Mouse (Mus musculus) telencephalon, adult 2 months (tissue): ENCODE data around the gene H2al3.

Source experiments
- DNase-seq: peaks from one replicate; pipeline ENCODE4 v3.0.0-alpha.2; 2011; ENCODE audit warnings: low read depth, low spot score

Gene H2al3

GRCm38 (mm10) chrX:9849403-9849802 lies at the start of gene H2al3:
H2al3 (plus strand) TSS chrX:9849703.
- DNase-seq: no peak

- no peak for DNase-seq
Observed at GRCm38 (mm10) chrX:9810101-9810500, 39.4 kb upstream of the H2al3 start.

GRCm38 (mm10) chrX:9812469-9812868 lies 37.0 kb upstream of the H2al3 start:
- no peak for DNase-seq

- no peak for DNase-seq
Observed at GRCm38 (mm10) chrX:9834779-9835178, 14.7 kb upstream of the H2al3 start.

- DNase-seq: no peak
Observed at GRCm38 (mm10) chrX:9846628-9847027, 2.9 kb upstream of the H2al3 start, which contains the start of gene Hypm. Hypm (plus strand) TSS chrX:9846928.

GRCm38 (mm10) chrX:9861859-9862258 lies 12.4 kb downstream of the H2al3 start:
- no peak for DNase-seq

- no peak for DNase-seq
Observed at GRCm38 (mm10) chrX:9875519-9875918, 26.0 kb downstream of the H2al3 start.

- DNase-seq: no peak
Observed at GRCm38 (mm10) chrX:9885322-9885721, 35.8 kb downstream of the H2al3 start, which contains the start of gene Sytl5. Sytl5 (plus strand) TSS chrX:9885622.
